ENCODE assay signal across 7 mouse cellular contexts in genomic region chr4:143211584-143212340, GRCm38 (mm10). TPM values are rescaled to one million over a fixed set of nuclear protein-coding genes. Genes with fewer than 3 reads are reported as not detected.
A peak's percentile ranks its signal among the peaks of the same experiment; 100 is the strongest.
DNase-seq lines count a peak whose midpoint lies in the region; ATAC-seq lines count a peak whose summit lies in the region.

No protein-coding gene starts in this region.

- peak overlapping the region; percentile 80 for H3K9ac ChIP-seq in lung, embryonic 15.5 days

- H3K9me3 ChIP-seq in lung, embryonic 15.5 days, result no peaks in the 10 kb centered on the region

- 0 out of 2 replicates have a peak, but pooled peaks have one; percentile 33 for ATAC-seq in erythroblast, adult 5-6 weeks (replicated peaks; ENCODE audit: low FRiP score, poor library complexity, severe bottlenecking)
- ATAC-seq in lung, embryonic 15.5 days (ENCODE audit: borderline replicate concordance, extremely low read depth, low FRiP score, low TSS enrichment), result peak; percentile 51

- 5% methylated on average over 43 of the region's 43 CpGs for WGBS in lung, embryonic 15.5 days

- H3K36me3 ChIP-seq in lung, embryonic 15.5 days, result no peaks in the 10 kb centered on the region

- peak; percentile 18 for DNase-seq in MEL-GATA-1-ER (ENCODE audit: extremely low read depth, low read depth)
- DNase-seq in brain, adult 2 months (ENCODE audit: low read depth, low spot score), result peak; percentile 64
- peak; percentile 20 to 25 for DNase-seq in heart, postnatal 14 days
- DNase-seq in layer of hippocampus, adult 18-20 months (ENCODE audit: low spot score in 2 of 2), result peak; percentile 5 to 54
- peak; percentile 20 for DNase-seq in ovary, postnatal 14 days (ENCODE audit: low spot score)

- no peaks in the 10 kb centered on the region for H3K27me3 ChIP-seq in lung, embryonic 15.5 days

- H3K4me2 ChIP-seq in lung, embryonic 15.5 days, result peak overlapping the region; percentile 84

- intact Hi-C loops in heart, postnatal 14 days (cut with DNase I), result loop anchor here (2.0 to 5.0 kb wide), 2 partner anchors 49 to 99 kb away; no protein-coding TSS in a partner anchor

- peak overlapping the region; percentile 77 for H3K4me3 ChIP-seq in lung, embryonic 15.5 days

- H3K27ac ChIP-seq in lung, embryonic 15.5 days, result peak overlapping the region; percentile 69

- H3K4me1 ChIP-seq in lung, embryonic 15.5 days, result peaks cover 5% of the 10 kb centered on the region

RNA-seq across cellular contexts. Expression of gene Prdm2, which starts 1.0 kb away (rescaled TPM):
- total RNA-seq in erythroblast, adult 5-6 weeks (2015; ENCODE audit: low replicate concordance), result 8.6 and 15.0 TPM in 2 replicates
- 8.2 and 8.4 TPM in 2 replicates for total RNA-seq in erythroblast, adult 5-6 weeks (2017; ENCODE audit: low replicate concordance)
- total RNA-seq in heart, postnatal 14 days (2021), result 10 to 100 TPM; 22.0 to 23.6 TPM
- 10 to 100 TPM; 48.5 to 49.5 TPM for total RNA-seq in layer of hippocampus, adult 18-20 months (2021)
- 10.5 and 11.7 TPM in 2 replicates for polyA plus RNA-seq in lung, embryonic 15.5 days (2015; fragmentation: Nextera tagmentation; extraction: Ambion mirVana)

Comparison
In these comparisons a context has a peak if more than half of its experiments do, and no peak if none do; other contexts are left out.
1. Peak in every context shown above with its lines: DNase-seq, ATAC-seq, H3K4me3 ChIP-seq and H3K27ac ChIP-seq.